Mouse (Mus musculus) naive thymus-derived CD4-positive, alpha-beta T cell, adult 2 months (primary cell): ENCODE measurements at regions not wholly inside any gene's neighbourhood (a gene's known extent, or its start where the extent isn't known, plus 50 kb on each side); places are given as distances from the start of the nearest gene placed in this dataset.

ENCODE experiments used
- DNase-seq: peaks from one replicate; pipeline ENCODE4 v3.0.0-alpha.2; 2011; ENCODE audit warnings: low read depth

- no peak for DNase-seq
Observed at GRCm38 (mm10) chr4:150800774-150801173, 52.9 kb upstream of the Errfi1 start.

- peak; percentile 41 for DNase-seq
Observed at GRCm38 (mm10) chr4:150799550-150800398, 53.9 kb upstream of the Errfi1 start.

GRCm38 (mm10) chr4:150798783-150799530 is 54.8 kb upstream of the Errfi1 start:
- peak; percentile 60 for DNase-seq

- DNase-seq: no peak
Observed at GRCm38 (mm10) chr4:150798281-150798680, 55.4 kb upstream of the Errfi1 start.

GRCm38 (mm10) chr4:150797057-150797456 is 56.7 kb upstream of the Errfi1 start:
- no peak for DNase-seq

- DNase-seq: no peak
Observed at GRCm38 (mm10) chr4:150794878-150795277, 58.8 kb upstream of the Errfi1 start.

GRCm38 (mm10) chr4:150794257-150794794 is 59.4 kb upstream of the Errfi1 start:
- DNase-seq: no peak

- no peak for DNase-seq
Observed at GRCm38 (mm10) chr4:150793146-150793545, 60.6 kb upstream of the Errfi1 start.

GRCm38 (mm10) chr4:150789166-150789565 is 64.6 kb upstream of the Errfi1 start:
- DNase-seq: no peak

- no peak for DNase-seq
Observed at GRCm38 (mm10) chr4:150787113-150787512, 66.6 kb upstream of the Errfi1 start.

GRCm38 (mm10) chr4:150786651-150787050 is 67.1 kb upstream of the Errfi1 start:
- DNase-seq: no peak

GRCm38 (mm10) chr4:150784491-150785451 is 68.9 kb upstream of the Errfi1 start:
- DNase-seq: no peak

GRCm38 (mm10) chr4:150781304-150781703 is 72.4 kb upstream of the Errfi1 start:
- no peak for DNase-seq

GRCm38 (mm10) chr4:150779340-150779739 is 74.4 kb upstream of the Errfi1 start:
- no peak for DNase-seq

- DNase-seq: no peak
Observed at GRCm38 (mm10) chr4:150778683-150779082, 75.0 kb upstream of the Errfi1 start.

- DNase-seq: no peak
Observed at GRCm38 (mm10) chr4:150775695-150776521, 77.8 kb upstream of the Errfi1 start.

GRCm38 (mm10) chr4:150775281-150775680 is 78.4 kb upstream of the Errfi1 start:
- DNase-seq: no peak

- DNase-seq: peak; percentile 15
Observed at GRCm38 (mm10) chr4:150774289-150774914, 79.3 kb upstream of the Errfi1 start.

GRCm38 (mm10) chr4:150771922-150772651 is 81.6 kb upstream of the Errfi1 start:
- DNase-seq: no peak

- DNase-seq: no peak
Observed at GRCm38 (mm10) chr4:150771469-150771868, 82.2 kb upstream of the Errfi1 start.
